Mouse (Mus musculus) small intestine, adult 2 months (tissue): ENCODE results near the gene Gm10662. TPM values are rescaled to one million over a fixed set of nuclear protein-coding genes. Genes with fewer than 3 reads are reported as not detected.
"Not testable (repeated sequence)": the region's sequence is repeated elsewhere in the genome, so short reads cannot be mapped to it uniquely, and the experiment has no call there.

Experiments
- H3K27ac ChIP-seq: fragments of 200-500 bp; 2 replicates; pipeline ENCODE4 v1.5.1; 2012; ENCODE audit warnings: low read depth, low read length, control low read depth, inconsistent platforms; ENCODE audit not compliant: insufficient read depth
- H3K27me3 ChIP-seq: fragments of 200-500 bp; 2 replicates; pipeline ENCODE4 v1.6.1; 2012; ENCODE audit warnings: mild to moderate bottlenecking, moderate library complexity, low read length, inconsistent platforms; ENCODE audit not compliant: control insufficient read depth, insufficient read depth
- H3K36me3 ChIP-seq: fragments of 200-500 bp; 2 replicates; pipeline ENCODE4 v1.6.1; 2012; ENCODE audit warnings: mild to moderate bottlenecking, low read length, control low read depth, inconsistent platforms; ENCODE audit not compliant: control insufficient read depth, insufficient read depth
- H3K4me1 ChIP-seq: fragments of 200-500 bp; 2 replicates; pipeline ENCODE4 v1.6.1; 2012; ENCODE audit warnings: low read length, inconsistent platforms, mixed read lengths; ENCODE audit not compliant: control insufficient read depth, insufficient read depth, insufficient read length
- H3K4me3 ChIP-seq: fragments of 200-500 bp; 2 replicates; pipeline ENCODE4 v1.5.1; 2012; ENCODE audit warnings: low read depth, mild to moderate bottlenecking, control low read depth, inconsistent platforms, low read length, moderate library complexity
- WGBS: fragments of 180-500 bp; shearing (Covaris S2); methylation state at CpG from one replicate; pipeline ENCODE4 v1.1.7; 2018; 5-methylcytosine and 5-hydroxymethylcytosine counted together
- polyA plus RNA-seq: library from polyadenylated mRNA; depleted of rRNA; stranded (reverse); fragments of >200 nt; gene quantifications from 2 replicates; pipeline ENCODE4 v1.2.3, GENCODE M21; 2012; rRNA removed

Gm10662 gene
- polyA plus RNA-seq: not detected in 2 replicates

- not testable (repeated sequence) for H3K4me1 ChIP-seq, H3K27me3 ChIP-seq, H3K4me3 ChIP-seq, H3K27ac ChIP-seq, H3K36me3 ChIP-seq
- no CpG with 5 or more reads among the region's 1 CpGs for WGBS
Measured at GRCm38 (mm10) chr7:23144380-23144779, at the start of gene Gm10662. Gene Gm10662 (minus strand): TSS chr7:23144480.

GRCm38 (mm10) chr7:23163505-23163904 lies 19.2 kb upstream of the Gm10662 start:
- H3K36me3 ChIP-seq, H3K4me1 ChIP-seq, H3K27me3 ChIP-seq, H3K4me3 ChIP-seq, H3K27ac ChIP-seq: not testable (repeated sequence)
- WGBS: 87% methylated on average over 10 of the region's 10 CpGs

Other genes with a start within 250 kb of the Gm10662 start
- gene Gm4214, start 159.8 kb downstream of the Gm10662 start, polyA plus RNA-seq: not detected in 2 replicates
- not detected in 2 replicates for gene Gm4216, start 124.6 kb downstream of the Gm10662 start, polyA plus RNA-seq
- not detected in 2 replicates for gene Vmn1r163, start 88.9 kb downstream of the Gm10662 start, polyA plus RNA-seq
- not detected in 2 replicates for gene Gm8720, start 77.0 kb downstream of the Gm10662 start, polyA plus RNA-seq
- not detected in 2 replicates for gene Vmn1r165, start 72.9 kb upstream of the Gm10662 start, polyA plus RNA-seq
- not detected in 2 replicates for gene Vmn1r166, start 107.2 kb upstream of the Gm10662 start, polyA plus RNA-seq
- gene Gm6902, start 134.4 kb upstream of the Gm10662 start, polyA plus RNA-seq: not detected in 2 replicates
- not detected in 2 replicates for gene Nlrp4e, start 156.7 kb upstream of the Gm10662 start, polyA plus RNA-seq
- not detected in 2 replicates for gene Nlrp5, start 241.4 kb upstream of the Gm10662 start, polyA plus RNA-seq